Mouse (Mus musculus) frontal cortex, postnatal 10 days (tissue): ENCODE measurements around the gene Trp53tg5.

Source experiments
- DNase-seq, 2 experiments: peaks; one replicate each; pipeline ENCODE4 v3.0.0; 2022; ENCODE audit warnings: low spot score in 2 of 2, mixed read lengths in 1 of 2

Trp53tg5 gene

GRCm38 (mm10) chr2:164432541-164433191, 40.9 kb downstream of the Trp53tg5 start:
- DNase-seq, result no peak

GRCm38 (mm10) chr2:164431676-164432465, 41.7 kb downstream of the Trp53tg5 start:
- DNase-seq, result no peak

- no peak for DNase-seq
These were observed 42.8 kb downstream of the Trp53tg5 start for GRCm38 (mm10) chr2:164430697-164431096.

GRCm38 (mm10) chr2:164429881-164430615, 43.5 kb downstream of the Trp53tg5 start:
- no peak for DNase-seq

GRCm38 (mm10) chr2:164428451-164428850, 45.1 kb downstream of the Trp53tg5 start:
- DNase-seq, result no peak

GRCm38 (mm10) chr2:164426952-164427351, 46.6 kb downstream of the Trp53tg5 start:
- no peak for DNase-seq

- no peak for DNase-seq
These were observed 47.4 kb downstream of the Trp53tg5 start for GRCm38 (mm10) chr2:164426121-164426520.

GRCm38 (mm10) chr2:164425401-164425800, 48.1 kb downstream of the Trp53tg5 start:
- DNase-seq, result no peak

- DNase-seq, result no peak
These were observed 49.1 kb downstream of the Trp53tg5 start for GRCm38 (mm10) chr2:164424406-164424805.

- DNase-seq, result no peak
These were observed 50.1 kb downstream of the Trp53tg5 start for GRCm38 (mm10) chr2:164423464-164423863.

- DNase-seq, result no peak
These were observed 50.7 kb downstream of the Trp53tg5 start for GRCm38 (mm10) chr2:164422675-164423393.

- no peak for DNase-seq
These were observed 51.5 kb downstream of the Trp53tg5 start for GRCm38 (mm10) chr2:164421979-164422378.

GRCm38 (mm10) chr2:164421306-164421705, 52.2 kb downstream of the Trp53tg5 start:
- no peak for DNase-seq
